Mouse (Mus musculus) kidney, adult 11 months (tissue): ENCODE measurements around the gene Adamts10.

Experiments
- DNase-seq: peaks from one replicate; pipeline ENCODE4 v3.0.0; 2022

The Adamts10 gene

GRCm38 (mm10) chr17:33555223-33555855 is 31.3 kb downstream of the Adamts10 start, which contains the start of gene Myo1f:
Gene Myo1f (plus strand): TSS chr17:33555707.
- no peak for DNase-seq

DNA sequence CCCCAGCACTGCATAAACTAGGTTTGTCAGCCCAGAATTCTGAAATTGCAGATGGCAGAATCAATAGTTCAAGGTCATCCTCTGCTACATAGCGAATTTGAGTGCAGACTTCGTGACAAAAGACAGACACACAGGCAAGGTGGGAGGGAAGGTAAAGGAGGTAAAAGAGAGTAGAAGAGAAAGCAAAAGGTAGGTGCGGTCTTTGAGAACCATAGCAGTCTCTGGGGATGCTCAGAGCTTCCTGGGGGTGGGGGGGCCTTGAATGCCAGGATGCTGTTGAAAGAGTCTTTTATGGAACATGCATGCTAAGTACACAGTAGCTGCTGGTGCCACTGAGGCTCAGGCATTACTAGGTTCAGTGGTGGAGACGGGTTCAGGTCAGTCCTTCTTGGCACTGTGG is 33.9 kb downstream of the Adamts10 start:
- DNase-seq = no peak

DNA sequence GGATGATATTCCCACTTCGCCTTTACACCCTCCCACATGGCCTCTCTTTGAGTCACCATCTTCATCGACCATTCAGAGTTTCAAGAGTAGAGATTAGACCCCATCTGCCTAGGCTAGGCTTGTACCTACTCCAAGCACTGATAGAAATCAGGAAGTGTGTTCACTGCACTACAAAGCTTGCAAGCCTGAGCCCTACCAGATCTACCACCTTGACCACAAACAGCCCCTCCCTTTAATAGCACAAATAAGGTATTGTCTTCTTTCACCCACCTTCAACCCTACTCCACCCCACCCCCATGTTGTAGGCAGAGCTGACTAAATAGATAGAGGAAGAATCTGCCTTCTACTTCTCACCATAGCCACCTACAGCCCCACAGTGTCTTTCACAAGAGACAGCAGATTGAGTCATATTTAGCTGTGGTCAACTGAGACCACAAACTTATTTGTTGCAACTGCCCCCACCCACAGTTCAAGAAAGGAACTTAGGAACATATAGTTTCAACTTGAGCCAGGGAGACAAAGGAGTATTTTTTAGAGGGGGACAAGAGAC is 39.6 kb downstream of the Adamts10 start:
- no peak for DNase-seq

GRCm38 (mm10) chr17:33564599-33564998 is 40.6 kb downstream of the Adamts10 start:
- no peak for DNase-seq

DNA sequence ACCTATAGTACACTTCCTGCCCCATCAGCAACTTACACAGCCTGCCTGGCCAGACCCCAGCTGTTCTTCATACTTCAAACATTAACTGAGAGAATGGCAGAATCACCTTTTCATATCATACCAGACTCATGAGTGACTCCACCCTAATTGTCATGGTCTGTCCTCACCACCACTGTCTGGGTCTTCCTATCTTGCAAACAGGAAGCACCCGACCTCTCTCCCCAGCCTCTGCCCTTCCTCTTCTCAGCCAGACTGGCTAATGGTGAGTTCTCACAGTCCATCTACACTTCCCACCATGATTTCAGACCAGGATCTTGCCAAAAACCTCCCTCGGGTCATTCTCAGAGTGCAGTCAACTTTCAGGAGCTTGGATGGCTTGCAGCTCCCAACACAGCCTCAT is 42.2 kb downstream of the Adamts10 start:
- no peak for DNase-seq

GRCm38 (mm10) chr17:33584061-33584460 is 60.1 kb downstream of the Adamts10 start:
- DNase-seq = no peak

DNA sequence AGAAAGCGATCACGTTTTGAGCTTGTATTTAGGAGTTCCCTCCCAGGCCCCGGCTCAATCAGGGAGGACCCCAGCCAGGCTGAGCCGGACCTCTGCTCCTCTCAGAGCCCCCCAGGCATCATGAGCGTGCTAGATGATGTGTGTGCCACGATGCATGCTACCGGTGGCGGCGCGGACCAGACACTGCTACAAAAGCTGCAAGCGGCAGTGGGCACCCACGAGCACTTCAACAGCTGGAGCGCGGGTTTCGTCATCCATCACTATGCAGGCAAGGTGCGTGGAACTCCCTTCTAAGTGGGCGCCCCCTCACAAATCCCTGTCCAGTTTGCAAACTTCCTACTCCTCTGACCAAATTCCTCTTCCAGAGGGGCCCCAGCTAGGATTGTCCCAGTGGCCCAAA is 62.0 kb downstream of the Adamts10 start:
- no peak for DNase-seq

DNA sequence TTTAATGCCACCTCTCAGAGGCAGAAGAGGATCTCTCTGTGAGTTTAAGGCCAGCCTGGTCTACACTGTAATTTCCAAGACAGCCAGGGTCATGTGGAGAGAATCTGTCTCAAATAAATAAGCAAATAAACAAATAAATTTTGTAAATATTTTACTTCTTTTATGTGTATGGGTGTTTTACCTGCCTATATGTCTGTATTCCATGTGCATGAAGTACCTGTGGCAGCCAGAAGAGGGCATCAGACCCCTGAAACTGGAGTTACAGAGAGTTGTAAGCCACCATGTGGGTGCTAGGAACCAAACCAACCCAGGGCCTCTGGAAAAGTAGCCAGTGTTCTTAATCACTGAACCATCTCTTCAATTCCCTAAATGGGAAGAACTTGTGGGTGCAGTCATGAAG is 73.3 kb downstream of the Adamts10 start:
- DNase-seq = no peak

- DNase-seq = no peak
These were observed 74.5 kb downstream of the Adamts10 start for GRCm38 (mm10) chr17:33598506-33598905.

- no peak for DNase-seq
These were observed 76.0 kb downstream of the Adamts10 start for GRCm38 (mm10) chr17:33599836-33600475.

GRCm38 (mm10) chr17:33600831-33601230 is 76.8 kb downstream of the Adamts10 start:
- DNase-seq = no peak

DNA sequence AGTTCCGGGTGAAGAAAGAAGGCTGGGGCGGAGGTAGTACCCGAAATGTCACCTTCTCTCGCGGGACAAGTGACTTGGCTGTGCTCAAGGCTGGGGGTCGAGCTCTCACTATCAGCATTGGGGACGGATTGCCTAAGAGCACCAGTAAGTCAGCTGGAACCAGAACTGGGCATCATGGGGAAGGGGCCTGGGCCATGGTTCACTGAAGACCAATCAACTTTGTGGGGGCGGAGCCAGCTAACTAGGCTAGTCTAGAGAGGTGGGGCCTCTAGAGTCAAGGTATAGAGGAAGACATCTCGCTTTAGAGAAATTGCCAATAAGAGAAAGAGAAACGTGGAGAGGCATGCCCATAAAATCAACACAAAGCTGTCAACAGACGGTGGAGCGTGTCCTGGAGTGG is 77.9 kb downstream of the Adamts10 start:
- DNase-seq = no peak
